Mouse (Mus musculus): ENCODE measurements around the gene Pde11a. TPM values are rescaled to one million over a fixed set of nuclear protein-coding genes. Genes with fewer than 3 reads are reported as not detected.

Pde11a gene
- polyA plus RNA-seq, 1 experiment from 2014 or later: 0.11 TPM

DNA sequence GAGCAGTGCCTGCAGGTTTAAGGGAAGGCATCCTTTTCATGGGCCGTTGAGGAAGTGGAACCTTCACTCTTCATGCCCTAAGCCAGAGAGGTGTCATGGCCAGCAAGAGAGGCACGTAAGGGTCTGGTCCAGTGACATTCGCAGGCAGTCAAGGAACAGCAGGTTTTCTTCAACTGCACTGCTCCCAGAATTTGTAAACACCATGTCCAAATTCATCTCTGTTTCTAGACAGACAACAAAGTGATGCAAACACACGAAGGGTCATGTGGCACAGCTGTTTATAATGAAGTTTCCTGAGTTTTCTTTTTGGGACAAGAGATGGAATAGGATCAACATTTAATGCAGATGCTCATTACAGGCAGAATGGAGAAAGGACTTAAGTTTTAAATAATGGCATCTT, 249.7 kb downstream of the Pde11a start:
- WGBS (ENCODE audit: insufficient replicate concordance): 60% methylated on average over 4 of the region's 4 CpGs
- Histone ChIP-seq H3K4me3 (ENCODE audit: low read depth, low read length) (no peak overlapping the region), H3K36me3 (ENCODE audit: control insufficient read depth, insufficient read depth, low read length) (no peaks in the 10 kb centered on the region), H3K27ac (ENCODE audit: low read depth, low read length) (no peak overlapping the region), H3K27me3 (ENCODE audit: control insufficient read depth, insufficient read depth, low read length) (no peaks in the 10 kb centered on the region), H3K9ac (ENCODE audit: low read depth, low read length) (no peak overlapping the region), H3K9me3 (replicated peaks; ENCODE audit: control insufficient read depth, low read length) (no peaks in the 10 kb centered on the region), H3K4me2 (no peak overlapping the region), H3K4me1 (ENCODE audit: control insufficient read depth, insufficient read depth, low read length) (0 out of 2 replicates have a peak, but pooled peaks cover 3% of the 10 kb centered on the region)
- no peak for ATAC-seq (replicated peaks; ENCODE audit: insufficient number of reproducible peaks, low FRiP score, low TSS enrichment)

GRCm38 (mm10) chr2:76088413-76088812, 250.2 kb downstream of the Pde11a start:
- Histone ChIP-seq H3K27me3 (ENCODE audit: control insufficient read depth, insufficient read depth, low read length) (no peaks in the 10 kb centered on the region), H3K36me3 (ENCODE audit: control insufficient read depth, insufficient read depth, low read length) (no peaks in the 10 kb centered on the region), H3K4me3 (ENCODE audit: low read depth, low read length) (no peak overlapping the region), H3K9ac (ENCODE audit: low read depth, low read length) (no peak overlapping the region), H3K4me2 (no peak overlapping the region), H3K27ac (ENCODE audit: low read depth, low read length) (no peak overlapping the region), H3K9me3 (replicated peaks; ENCODE audit: control insufficient read depth, low read length) (no peaks in the 10 kb centered on the region), H3K4me1 (ENCODE audit: control insufficient read depth, insufficient read depth, low read length) (0 out of 2 replicates have a peak, but pooled peaks cover 3% of the 10 kb centered on the region)
- 40% methylated on average over 5 of the region's 5 CpGs for WGBS (ENCODE audit: insufficient replicate concordance)
- ATAC-seq (replicated peaks; ENCODE audit: insufficient number of reproducible peaks, low FRiP score, low TSS enrichment): no peak

DNA sequence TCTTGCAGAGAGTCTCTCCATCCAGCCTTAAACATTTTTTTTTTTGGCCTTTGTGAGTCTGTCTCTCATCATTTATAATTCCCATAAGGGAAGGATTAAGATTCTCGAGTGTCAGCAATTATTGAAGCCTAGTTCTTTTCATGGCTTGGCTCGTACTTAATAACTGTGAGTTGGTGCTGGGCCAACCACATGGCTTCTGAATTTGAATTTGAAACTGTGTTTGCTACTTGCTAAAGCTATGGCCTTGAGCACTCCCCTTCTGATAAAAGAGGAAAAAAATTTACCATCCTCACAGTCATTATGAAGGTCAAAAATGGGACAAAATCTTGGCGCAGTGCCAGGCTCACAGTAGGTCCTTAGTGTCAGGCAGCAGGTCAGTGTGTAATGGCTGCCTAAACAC, 251.4 kb downstream of the Pde11a start:
- no peak overlapping the region for H3K4me3 ChIP-seq (ENCODE audit: low read depth, low read length)
- no peaks in the 10 kb centered on the region for H3K36me3 ChIP-seq (ENCODE audit: control insufficient read depth, insufficient read depth, low read length)
- H3K4me2 ChIP-seq: no peak overlapping the region
- H3K4me1 ChIP-seq (ENCODE audit: control insufficient read depth, insufficient read depth, low read length): 0 out of 2 replicates have a peak, but pooled peaks cover 3% of the 10 kb centered on the region
- ATAC-seq (replicated peaks; ENCODE audit: insufficient number of reproducible peaks, low FRiP score, low TSS enrichment): no peak
- H3K27ac ChIP-seq (ENCODE audit: low read depth, low read length): no peak overlapping the region
- WGBS (ENCODE audit: insufficient replicate concordance): 68% methylated on average over 3 of the region's 3 CpGs
- no peaks in the 10 kb centered on the region for H3K9me3 ChIP-seq (replicated peaks; ENCODE audit: control insufficient read depth, low read length)
- no peak overlapping the region for H3K9ac ChIP-seq (ENCODE audit: low read depth, low read length)
- no peaks in the 10 kb centered on the region for H3K27me3 ChIP-seq (ENCODE audit: control insufficient read depth, insufficient read depth, low read length)

DNA sequence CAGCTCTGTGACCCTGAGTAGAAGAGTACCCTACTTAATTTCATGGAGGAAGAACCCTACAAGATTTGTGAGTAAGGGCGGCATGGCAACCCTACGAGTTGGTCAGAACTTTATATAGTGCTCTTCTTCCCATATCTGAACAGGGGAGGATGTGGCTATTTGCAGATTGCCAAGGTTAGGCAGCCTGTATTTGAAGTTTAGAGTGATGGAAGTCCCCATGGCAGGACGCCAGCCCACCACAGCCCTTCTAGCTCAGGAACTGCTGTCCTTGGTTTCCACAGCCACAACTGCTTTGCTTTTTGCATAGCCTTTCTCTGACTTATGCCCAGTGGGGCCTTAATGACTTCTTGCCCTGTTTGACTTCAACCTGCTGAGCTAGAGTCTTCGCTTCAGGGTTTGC, 253.6 kb downstream of the Pde11a start:
- no peaks in the 10 kb centered on the region for H3K27me3 ChIP-seq (ENCODE audit: control insufficient read depth, insufficient read depth, low read length)
- 0 out of 2 replicates have a peak, but pooled peaks cover 3% of the 10 kb centered on the region for H3K4me1 ChIP-seq (ENCODE audit: control insufficient read depth, insufficient read depth, low read length)
- WGBS (ENCODE audit: insufficient replicate concordance): 78% methylated on average over 4 of the region's 4 CpGs
- ATAC-seq (replicated peaks; ENCODE audit: insufficient number of reproducible peaks, low FRiP score, low TSS enrichment): no peak
- H3K9me3 ChIP-seq (replicated peaks; ENCODE audit: control insufficient read depth, low read length): no peaks in the 10 kb centered on the region
- no peak overlapping the region for H3K4me2 ChIP-seq
- H3K36me3 ChIP-seq (ENCODE audit: control insufficient read depth, insufficient read depth, low read length): no peaks in the 10 kb centered on the region
- H3K27ac ChIP-seq (ENCODE audit: low read depth, low read length): no peak overlapping the region
- no peak overlapping the region for H3K4me3 ChIP-seq (ENCODE audit: low read depth, low read length)
- no peak overlapping the region for H3K9ac ChIP-seq (ENCODE audit: low read depth, low read length)

- no peak overlapping the region for H3K9ac ChIP-seq (ENCODE audit: low read depth, low read length)
- no peaks in the 10 kb centered on the region for H3K9me3 ChIP-seq (replicated peaks; ENCODE audit: control insufficient read depth, low read length)
- 0 out of 2 replicates have a peak, but pooled peaks cover 3% of the 10 kb centered on the region for H3K4me1 ChIP-seq (ENCODE audit: control insufficient read depth, insufficient read depth, low read length)
- H3K36me3 ChIP-seq (ENCODE audit: control insufficient read depth, insufficient read depth, low read length): no peaks in the 10 kb centered on the region
- no peak for ATAC-seq (replicated peaks; ENCODE audit: insufficient number of reproducible peaks, low FRiP score, low TSS enrichment)
- no peaks in the 10 kb centered on the region for H3K27me3 ChIP-seq (ENCODE audit: control insufficient read depth, insufficient read depth, low read length)
- H3K4me3 ChIP-seq (ENCODE audit: low read depth, low read length): no peak overlapping the region
- H3K27ac ChIP-seq (ENCODE audit: low read depth, low read length): no peak overlapping the region
- 33% methylated on average over 3 of the region's 3 CpGs for WGBS (ENCODE audit: insufficient replicate concordance)
- H3K4me2 ChIP-seq: no peak overlapping the region
Observed at GRCm38 (mm10) chr2:76083901-76084300, 254.7 kb downstream of the Pde11a start.

- H3K4me1 ChIP-seq (ENCODE audit: control insufficient read depth, insufficient read depth, low read length): 0 out of 2 replicates have a peak, but pooled peaks cover under 1% of the 10 kb centered on the region
- H3K9me3 ChIP-seq (replicated peaks; ENCODE audit: control insufficient read depth, low read length): no peaks in the 10 kb centered on the region
- H3K27me3 ChIP-seq (ENCODE audit: control insufficient read depth, insufficient read depth, low read length): no peaks in the 10 kb centered on the region
- no peak overlapping the region for H3K4me3 ChIP-seq (ENCODE audit: low read depth, low read length)
- H3K4me2 ChIP-seq: no peak overlapping the region
- no peak for ATAC-seq (replicated peaks; ENCODE audit: insufficient number of reproducible peaks, low FRiP score, low TSS enrichment)
- no peak overlapping the region for H3K27ac ChIP-seq (ENCODE audit: low read depth, low read length)
- H3K9ac ChIP-seq (ENCODE audit: low read depth, low read length): no peak overlapping the region
- WGBS (ENCODE audit: insufficient replicate concordance): 87% methylated on average over 2 of the region's 2 CpGs
- H3K36me3 ChIP-seq (ENCODE audit: control insufficient read depth, insufficient read depth, low read length): no peaks in the 10 kb centered on the region
Observed at GRCm38 (mm10) chr2:76083396-76083795, 255.2 kb downstream of the Pde11a start.

- H3K27ac ChIP-seq (ENCODE audit: low read depth, low read length): no peak overlapping the region
- H3K36me3 ChIP-seq (ENCODE audit: control insufficient read depth, insufficient read depth, low read length): no peaks in the 10 kb centered on the region
- no peak overlapping the region for H3K9ac ChIP-seq (ENCODE audit: low read depth, low read length)
- no peak for ATAC-seq (replicated peaks; ENCODE audit: insufficient number of reproducible peaks, low FRiP score, low TSS enrichment)
- no peak overlapping the region for H3K4me3 ChIP-seq (ENCODE audit: low read depth, low read length)
- H3K4me1 ChIP-seq (ENCODE audit: control insufficient read depth, insufficient read depth, low read length): no peaks in the 10 kb centered on the region
- 32% methylated on average over 5 of the region's 5 CpGs for WGBS (ENCODE audit: insufficient replicate concordance)
- H3K27me3 ChIP-seq (ENCODE audit: control insufficient read depth, insufficient read depth, low read length): no peaks in the 10 kb centered on the region
- no peak overlapping the region for H3K4me2 ChIP-seq
- no peaks in the 10 kb centered on the region for H3K9me3 ChIP-seq (replicated peaks; ENCODE audit: control insufficient read depth, low read length)
Observed at GRCm38 (mm10) chr2:76081991-76082390, 256.6 kb downstream of the Pde11a start.

GRCm38 (mm10) chr2:76080549-76080948, 258.0 kb downstream of the Pde11a start:
- Histone ChIP-seq H3K9ac (ENCODE audit: low read depth, low read length) (no peak overlapping the region), H3K36me3 (ENCODE audit: control insufficient read depth, insufficient read depth, low read length) (no peaks in the 10 kb centered on the region), H3K9me3 (replicated peaks; ENCODE audit: control insufficient read depth, low read length) (no peaks in the 10 kb centered on the region), H3K4me1 (ENCODE audit: control insufficient read depth, insufficient read depth, low read length) (no peaks in the 10 kb centered on the region), H3K27ac (ENCODE audit: low read depth, low read length) (no peak overlapping the region), H3K4me2 (no peak overlapping the region), H3K27me3 (ENCODE audit: control insufficient read depth, insufficient read depth, low read length) (no peaks in the 10 kb centered on the region), H3K4me3 (ENCODE audit: low read depth, low read length) (no peak overlapping the region)
- no peak for ATAC-seq (replicated peaks; ENCODE audit: insufficient number of reproducible peaks, low FRiP score, low TSS enrichment)
- 61% methylated on average over 3 of the region's 3 CpGs for WGBS (ENCODE audit: insufficient replicate concordance)

- H3K9me3 ChIP-seq (replicated peaks; ENCODE audit: control insufficient read depth, low read length): no peaks in the 10 kb centered on the region
- no peak overlapping the region for H3K4me3 ChIP-seq (ENCODE audit: low read depth, low read length)
- WGBS (ENCODE audit: insufficient replicate concordance): 76% methylated on average over 2 of the region's 2 CpGs
- ATAC-seq (replicated peaks; ENCODE audit: insufficient number of reproducible peaks, low FRiP score, low TSS enrichment): no peak
- no peaks in the 10 kb centered on the region for H3K27me3 ChIP-seq (ENCODE audit: control insufficient read depth, insufficient read depth, low read length)
- no peaks in the 10 kb centered on the region for H3K4me1 ChIP-seq (ENCODE audit: control insufficient read depth, insufficient read depth, low read length)
- H3K9ac ChIP-seq (ENCODE audit: low read depth, low read length): no peak overlapping the region
- no peak overlapping the region for H3K27ac ChIP-seq (ENCODE audit: low read depth, low read length)
- no peaks in the 10 kb centered on the region for H3K36me3 ChIP-seq (ENCODE audit: control insufficient read depth, insufficient read depth, low read length)
- no peak overlapping the region for H3K4me2 ChIP-seq
Observed at GRCm38 (mm10) chr2:76076838-76077237, 261.7 kb downstream of the Pde11a start.

All from heart, embryonic 11.5 days (tissue).